Comparison of ENCODE assay signal across 7 mouse cellular contexts in genomic region chr17:45563655-45564530, GRCm38 (mm10). TPM values are rescaled to one million over a fixed set of nuclear protein-coding genes. Genes with fewer than 3 reads are reported as not detected.
DNase-seq lines count a peak whose midpoint lies in the region; ATAC-seq and TF ChIP-seq lines count a peak whose summit lies in the region.

TSS of gene Slc35b2 (plus strand) at chr17:45563874.

- H3K4me2 ChIP-seq in embryonic facial prominence, embryonic 11.5 days (ENCODE audit: low read depth, low read length): peak within 1 kb of the TSS; percentile 93
- H3K4me2 ChIP-seq in limb, embryonic 11.5 days (ENCODE audit: low read depth, severe bottlenecking): peak within 1 kb of the TSS; percentile 93
- peak within 1 kb of the TSS; percentile 99 for H3K4me2 ChIP-seq in midbrain, embryonic 13.5 days (replicated peaks)

- peak; percentile 79 for TF ChIP-seq CTCF in small intestine, adult 2 months (IDR thresholded peaks at IDR 0.05; ENCODE audit: extremely low read depth, insufficient read length, insufficient replicate concordance, low read depth, low read length)

- peaks cover 7% of the 10 kb centered on the region for H3K4me1 ChIP-seq in embryonic facial prominence, embryonic 11.5 days (ENCODE audit: control insufficient read depth, insufficient read depth, low read length)
- H3K4me1 ChIP-seq in limb, embryonic 11.5 days (ENCODE audit: control insufficient read depth, insufficient read depth, low read length): peaks cover 16% of the 10 kb centered on the region
- peaks cover 43% of the 10 kb centered on the region for H3K4me1 ChIP-seq in midbrain, embryonic 13.5 days (replicated peaks)
- peaks cover 7% of the 10 kb centered on the region; the same call in 1 of the 2 replicates for H3K4me1 ChIP-seq in small intestine, adult 2 months (ENCODE audit: control insufficient read depth, insufficient read depth, insufficient read length, low read length)

- H3K9me3 ChIP-seq in embryonic facial prominence, embryonic 11.5 days (replicated peaks; ENCODE audit: control insufficient read depth, low read length): no peaks in the 10 kb centered on the region
- H3K9me3 ChIP-seq in limb, embryonic 11.5 days (ENCODE audit: control insufficient read depth, low read length): no peaks in the 10 kb centered on the region
- H3K9me3 ChIP-seq in midbrain, embryonic 13.5 days: no peaks in the 10 kb centered on the region

- H3K36me3 ChIP-seq in embryonic facial prominence, embryonic 11.5 days (replicated peaks; ENCODE audit: control insufficient read depth, insufficient read depth, low read depth, low read length): peaks cover 6% of the 10 kb centered on the region
- H3K36me3 ChIP-seq in limb, embryonic 11.5 days (ENCODE audit: control insufficient read depth, insufficient read depth, low read length): peaks cover 17% of the 10 kb centered on the region
- H3K36me3 ChIP-seq in midbrain, embryonic 13.5 days: peaks cover 35% of the 10 kb centered on the region
- H3K36me3 ChIP-seq in small intestine, adult 2 months (ENCODE audit: control insufficient read depth, insufficient read depth, low read length): peaks cover 27% of the 10 kb centered on the region

- H3K27ac ChIP-seq in embryonic facial prominence, embryonic 11.5 days (replicated peaks; ENCODE audit: low read depth, low read length): peak within 1 kb of the TSS; percentile 78
- H3K27ac ChIP-seq in limb, embryonic 11.5 days (replicated peaks; ENCODE audit: low read depth, low read length): peak within 1 kb of the TSS; percentile 68; the same call in 1 of the 2 replicates
- H3K27ac ChIP-seq in midbrain, embryonic 13.5 days: peak within 1 kb of the TSS; percentile 85
- peak within 1 kb of the TSS; percentile 11 for H3K27ac ChIP-seq in small intestine, adult 2 months (ENCODE audit: insufficient read depth, low read depth, low read length)

- DNase-seq in adrenal gland, adult 8-10 months: peak; percentile 95
- DNase-seq in embryonic facial prominence, embryonic 11.5 days (ENCODE audit: low spot score): peak; percentile 92
- DNase-seq in kidney, adult 11 months: peak; percentile 91
- peak; percentile 95 for DNase-seq in limb, embryonic 11.5 days (ENCODE audit: low spot score)

- TF ChIP-seq POLR2A in small intestine, adult 2 months (IDR thresholded peaks at IDR 0.05; ENCODE audit: low read depth, low read length): peak; percentile 52

- H3K9ac ChIP-seq in embryonic facial prominence, embryonic 11.5 days (replicated peaks; ENCODE audit: low read length): peak within 1 kb of the TSS; percentile 91
- H3K9ac ChIP-seq in limb, embryonic 11.5 days (ENCODE audit: low read length): peak within 1 kb of the TSS; percentile 82
- H3K9ac ChIP-seq in midbrain, embryonic 13.5 days (replicated peaks): peak within 1 kb of the TSS; percentile 76

- H3K27me3 ChIP-seq in embryonic facial prominence, embryonic 11.5 days (ENCODE audit: control insufficient read depth, insufficient read depth, low read length): no peaks in the 10 kb centered on the region
- no peaks in the 10 kb centered on the region for H3K27me3 ChIP-seq in limb, embryonic 11.5 days (ENCODE audit: control insufficient read depth, insufficient read depth, low read length)
- H3K27me3 ChIP-seq in midbrain, embryonic 13.5 days: no peaks in the 10 kb centered on the region
- no peaks in the 10 kb centered on the region for H3K27me3 ChIP-seq in small intestine, adult 2 months (ENCODE audit: control insufficient read depth, insufficient read depth, low read length)

- WGBS in embryonic facial prominence, embryonic 11.5 days: 1% methylated on average over 48 of the region's 61 CpGs
- WGBS in limb, embryonic 11.5 days: under 1% methylated on average over 58 of the region's 61 CpGs
- under 1% methylated on average over 58 of the region's 61 CpGs for WGBS in midbrain, embryonic 13.5 days
- WGBS in small intestine, adult 2 months: under 1% methylated on average over 61 of the region's 61 CpGs

- peak within 1 kb of the TSS; percentile 78 for H3K4me3 ChIP-seq in embryonic facial prominence, embryonic 11.5 days (ENCODE audit: low read depth, low read length)
- peak within 1 kb of the TSS; percentile 85 for H3K4me3 ChIP-seq in limb, embryonic 11.5 days (ENCODE audit: low read depth, low read length)
- peak within 1 kb of the TSS; percentile 56 for H3K4me3 ChIP-seq in midbrain, embryonic 13.5 days (replicated peaks)
- H3K4me3 ChIP-seq in small intestine, adult 2 months (ENCODE audit: low read depth, low read length): peak within 1 kb of the TSS; percentile 89

- peak; percentile 69 for ATAC-seq in embryonic facial prominence, embryonic 11.5 days (replicated peaks; ENCODE audit: insufficient number of reproducible peaks, low FRiP score, low TSS enrichment, low read depth)
- ATAC-seq in granulocyte monocyte progenitor cell, adult 5-6 weeks (replicated peaks; ENCODE audit: poor library complexity, severe bottlenecking): peak; percentile 73
- peak; percentile 78 for ATAC-seq in limb, embryonic 11.5 days (ENCODE audit: insufficient number of reproducible peaks, low FRiP score, low TSS enrichment, low read depth)
- peak; percentile 86 for ATAC-seq in midbrain, embryonic 13.5 days

RNA-seq across cellular contexts. Expression of gene Slc35b2, which starts in this region (rescaled TPM):
- 10 to 100 TPM; 51.7 to 68.9 (median 61.0) TPM for total RNA-seq in adrenal gland, adult 8-10 months (2022)
- polyA plus RNA-seq in embryonic facial prominence, embryonic 11.5 days (2014; fragmentation: Nextera tagmentation; extraction: Ambion mirVana): 85.6 and 92.2 TPM in 2 replicates
- total RNA-seq in granulocyte monocyte progenitor cell, adult 5-6 weeks (2014; fragmentation: Nextera tagmentation): 88.5 and 124 TPM in 2 replicates
- total RNA-seq in granulocyte monocyte progenitor cell, adult 5-6 weeks (2017): 39.3 and 77.1 TPM in 2 replicates
- 90.5 and 92.0 TPM in 2 replicates for polyA plus RNA-seq in limb, embryonic 11.5 days (2014; fragmentation: Nextera tagmentation; extraction: Ambion mirVana)
- 89.2 and 95.3 TPM in 2 replicates for polyA plus RNA-seq in midbrain, embryonic 13.5 days (2015; fragmentation: Nextera tagmentation; extraction: Ambion mirVana)
- polyA plus RNA-seq in small intestine, adult 2 months (2012; rRNA removed): 98.2 and 105 TPM in 2 replicates

Comparison
In these comparisons a context has a peak if more than half of its experiments do, and no peak if none do; other contexts are left out.
1. Peak in every context shown above with its lines: DNase-seq, ATAC-seq, H3K4me3 ChIP-seq and H3K27ac ChIP-seq.
2. H3K27ac ChIP-seq: peak in every context shown above with its lines; median percentile 85 in midbrain, embryonic 13.5 days; 78 in embryonic facial prominence, embryonic 11.5 days; 68 in limb, embryonic 11.5 days; 11 in small intestine, adult 2 months.